Mouse (Mus musculus): ENCODE data around the gene Dlgap5. TPM values are rescaled to one million over a fixed set of nuclear protein-coding genes. Genes with fewer than 3 reads are reported as not detected.
A peak's percentile ranks its signal among the peaks of the same experiment; 100 is the strongest.
"Not testable (repeated sequence)": the region's sequence is repeated elsewhere in the genome, so short reads cannot be mapped to it uniquely, and the experiment has no call there.

Gene Dlgap5
- 30.7 and 37.0 TPM in 2 replicates for polyA plus RNA-seq (2015; fragmentation: Nextera tagmentation; extraction: Ambion mirVana)

DNA sequence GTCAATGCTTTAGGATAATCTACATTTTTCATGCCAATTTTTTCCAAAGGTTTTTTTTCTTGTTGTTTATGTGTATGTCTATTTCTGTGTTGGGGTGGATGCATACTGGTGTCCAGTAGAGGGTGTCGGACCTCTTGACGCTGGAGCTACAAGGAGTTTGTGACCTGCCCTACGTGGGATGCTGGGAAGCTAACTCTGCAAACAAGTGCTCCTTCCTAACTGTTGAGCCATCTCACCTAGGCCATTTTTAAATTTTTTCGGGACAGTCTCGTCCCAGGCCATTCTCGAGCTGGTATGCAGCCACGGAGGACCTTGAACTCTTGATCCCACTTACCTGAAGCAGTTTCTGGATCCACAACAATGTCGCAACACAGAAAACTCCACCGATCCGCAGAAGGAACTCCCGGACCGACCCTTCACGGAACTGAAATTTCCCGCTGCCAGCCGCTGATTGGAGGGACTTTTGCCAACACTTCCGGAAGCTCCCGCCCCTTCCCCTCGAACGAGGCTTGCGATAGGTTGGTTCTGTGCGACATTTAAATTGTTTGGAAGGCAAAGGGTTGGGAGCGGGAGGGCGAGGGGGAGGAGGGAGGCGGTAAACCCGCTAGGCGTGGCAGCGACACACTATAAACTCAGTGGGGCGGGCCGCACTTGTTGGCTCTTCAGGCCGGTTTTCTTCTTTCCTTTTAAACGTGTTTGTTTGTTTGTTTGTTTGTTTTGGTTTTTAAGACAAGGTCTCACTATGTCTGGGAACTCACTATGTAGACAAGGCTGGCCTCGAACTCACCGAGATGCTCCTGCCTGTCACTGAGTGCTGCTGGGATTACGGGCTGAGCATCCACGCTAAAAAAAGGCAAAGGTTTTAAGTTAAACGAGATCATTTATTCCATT is at the start of gene Dlgap5:
TSS of gene Dlgap5 (minus strand) at position 633 of the 891 bp plus-strand sequence.
- Histone ChIP-seq H3K36me3 (ENCODE audit: control insufficient read depth, insufficient read depth, low read length) (no peaks in the 10 kb centered on the region), H3K9ac (ENCODE audit: low read length) (peak within 1 kb of the TSS; percentile 73), H3K4me1 (ENCODE audit: control insufficient read depth, insufficient read depth, low read length) (peaks cover 11% of the 10 kb centered on the region), H3K4me3 (replicated peaks; ENCODE audit: low read length) (peak within 1 kb of the TSS; percentile 71), H3K27me3 (ENCODE audit: control insufficient read depth, insufficient read depth, low read length) (no peaks in the 10 kb centered on the region), H3K4me2 (ENCODE audit: low read depth, low read length) (peak within 1 kb of the TSS; percentile 71), H3K9me3 (replicated peaks; ENCODE audit: control insufficient read depth, low read length) (no peaks in the 10 kb centered on the region), H3K27ac (ENCODE audit: low read length) (0 out of 2 replicates have a peak within 1 kb of the TSS, but pooled peaks have one; percentile 3)
- WGBS, result 2% methylated on average over 36 of the region's 36 CpGs
- ATAC-seq (ENCODE audit: insufficient read depth, low FRiP score), result peak; percentile 96

- Histone ChIP-seq H3K4me2 (ENCODE audit: low read depth, low read length) (no peak overlapping the region), H3K27ac (ENCODE audit: low read length) (no peak overlapping the region), H3K9me3 (replicated peaks; ENCODE audit: control insufficient read depth, low read length) (no peaks in the 10 kb centered on the region), H3K36me3 (ENCODE audit: control insufficient read depth, insufficient read depth, low read length) (no peaks in the 10 kb centered on the region), H3K4me3 (replicated peaks; ENCODE audit: low read length) (no peak overlapping the region), H3K9ac (ENCODE audit: low read length) (no peak overlapping the region), H3K27me3 (ENCODE audit: control insufficient read depth, insufficient read depth, low read length) (no peaks in the 10 kb centered on the region), H3K4me1 (ENCODE audit: control insufficient read depth, insufficient read depth, low read length) (no peaks in the 10 kb centered on the region)
- 43% methylated on average over 7 of the region's 7 CpGs for WGBS
- ATAC-seq (ENCODE audit: insufficient read depth, low FRiP score), result no peak
These were observed 47.4 kb upstream of the Dlgap5 start for GRCm38 (mm10) chr14:47465468-47466175.

GRCm38 (mm10) chr14:47464426-47464825 is 46.2 kb upstream of the Dlgap5 start:
- Histone ChIP-seq H3K4me2 (ENCODE audit: low read depth, low read length) (no peak overlapping the region), H3K9me3 (replicated peaks; ENCODE audit: control insufficient read depth, low read length) (no peaks in the 10 kb centered on the region), H3K27me3 (ENCODE audit: control insufficient read depth, insufficient read depth, low read length) (no peaks in the 10 kb centered on the region), H3K9ac (ENCODE audit: low read length) (no peak overlapping the region), H3K36me3 (ENCODE audit: control insufficient read depth, insufficient read depth, low read length) (no peaks in the 10 kb centered on the region), H3K4me1 (ENCODE audit: control insufficient read depth, insufficient read depth, low read length) (no peaks in the 10 kb centered on the region), H3K4me3 (replicated peaks; ENCODE audit: low read length) (no peak overlapping the region), H3K27ac (ENCODE audit: low read length) (no peak overlapping the region)
- ATAC-seq (ENCODE audit: insufficient read depth, low FRiP score), result no peak
- 79% methylated on average over 10 of the region's 10 CpGs for WGBS

GRCm38 (mm10) chr14:47462877-47463460 is 44.8 kb upstream of the Dlgap5 start:
- 74% methylated on average over 9 of the region's 9 CpGs for WGBS
- Histone ChIP-seq H3K4me1 (ENCODE audit: control insufficient read depth, insufficient read depth, low read length) (no peaks in the 10 kb centered on the region), H3K4me3 (replicated peaks; ENCODE audit: low read length) (no peak overlapping the region), H3K27me3 (ENCODE audit: control insufficient read depth, insufficient read depth, low read length) (no peaks in the 10 kb centered on the region), H3K27ac (ENCODE audit: low read length) (no peak overlapping the region), H3K9ac (ENCODE audit: low read length) (no peak overlapping the region), H3K4me2 (ENCODE audit: low read depth, low read length) (no peak overlapping the region), H3K36me3 (ENCODE audit: control insufficient read depth, insufficient read depth, low read length) (no peaks in the 10 kb centered on the region), H3K9me3 (replicated peaks; ENCODE audit: control insufficient read depth, low read length) (no peaks in the 10 kb centered on the region)
- ATAC-seq (ENCODE audit: insufficient read depth, low FRiP score), result no peak

GRCm38 (mm10) chr14:47462453-47462852 is 44.2 kb upstream of the Dlgap5 start:
- Histone ChIP-seq H3K36me3 (ENCODE audit: control insufficient read depth, insufficient read depth, low read length) (no peaks in the 10 kb centered on the region), H3K9ac (ENCODE audit: low read length) (no peak overlapping the region), H3K27ac (ENCODE audit: low read length) (no peak overlapping the region), H3K27me3 (ENCODE audit: control insufficient read depth, insufficient read depth, low read length) (no peaks in the 10 kb centered on the region), H3K9me3 (replicated peaks; ENCODE audit: control insufficient read depth, low read length) (no peaks in the 10 kb centered on the region), H3K4me3 (replicated peaks; ENCODE audit: low read length) (no peak overlapping the region), H3K4me1 (ENCODE audit: control insufficient read depth, insufficient read depth, low read length) (no peaks in the 10 kb centered on the region), H3K4me2 (ENCODE audit: low read depth, low read length) (no peak overlapping the region)
- no peak for ATAC-seq (ENCODE audit: insufficient read depth, low FRiP score)
- 65% methylated on average over 4 of the region's 4 CpGs for WGBS

- Histone ChIP-seq H3K36me3 (ENCODE audit: control insufficient read depth, insufficient read depth, low read length) (no peaks in the 10 kb centered on the region), H3K27me3 (ENCODE audit: control insufficient read depth, insufficient read depth, low read length) (no peaks in the 10 kb centered on the region), H3K4me3 (replicated peaks; ENCODE audit: low read length) (no peak overlapping the region), H3K4me2 (ENCODE audit: low read depth, low read length) (no peak overlapping the region), H3K9me3 (replicated peaks; ENCODE audit: control insufficient read depth, low read length) (no peaks in the 10 kb centered on the region), H3K9ac (ENCODE audit: low read length) (no peak overlapping the region), H3K27ac (ENCODE audit: low read length) (no peak overlapping the region), H3K4me1 (ENCODE audit: control insufficient read depth, insufficient read depth, low read length) (no peaks in the 10 kb centered on the region)
- WGBS, result 84% methylated on average over 8 of the region's 8 CpGs
- no peak for ATAC-seq (ENCODE audit: insufficient read depth, low FRiP score)
These were observed 43.8 kb upstream of the Dlgap5 start for GRCm38 (mm10) chr14:47461997-47462396.

- H3K36me3 ChIP-seq (ENCODE audit: control insufficient read depth, insufficient read depth, low read length), result no peaks in the 10 kb centered on the region
- H3K27ac ChIP-seq (ENCODE audit: low read length), result no peak overlapping the region
- H3K4me2 ChIP-seq (ENCODE audit: low read depth, low read length), result no peak overlapping the region
- H3K4me3 ChIP-seq (replicated peaks; ENCODE audit: low read length), result no peak overlapping the region
- no peaks in the 10 kb centered on the region for H3K9me3 ChIP-seq (replicated peaks; ENCODE audit: control insufficient read depth, low read length)
- no peaks in the 10 kb centered on the region for H3K4me1 ChIP-seq (ENCODE audit: control insufficient read depth, insufficient read depth, low read length)
- 71% methylated on average over 4 of the region's 4 CpGs for WGBS
- H3K27me3 ChIP-seq (ENCODE audit: control insufficient read depth, insufficient read depth, low read length), result no peaks in the 10 kb centered on the region
- H3K9ac ChIP-seq (ENCODE audit: low read length), result no peak overlapping the region
- ATAC-seq (ENCODE audit: insufficient read depth, low FRiP score), result no peak
These were observed 41.3 kb upstream of the Dlgap5 start for GRCm38 (mm10) chr14:47459556-47459955.

- not testable (repeated sequence) for H3K9me3 ChIP-seq (replicated peaks; ENCODE audit: control insufficient read depth, low read length); H3K4me3 ChIP-seq (replicated peaks; ENCODE audit: low read length); H3K4me2 ChIP-seq (ENCODE audit: low read depth, low read length); H3K4me1 ChIP-seq (ENCODE audit: control insufficient read depth, insufficient read depth, low read length); H3K27ac ChIP-seq (ENCODE audit: low read length); H3K36me3 ChIP-seq (ENCODE audit: control insufficient read depth, insufficient read depth, low read length); ATAC-seq (ENCODE audit: insufficient read depth, low FRiP score); H3K9ac ChIP-seq (ENCODE audit: low read length); H3K27me3 ChIP-seq (ENCODE audit: control insufficient read depth, insufficient read depth, low read length)
- 82% methylated on average over 2 of the region's 5 CpGs for WGBS
These were observed 31.9 kb upstream of the Dlgap5 start, which contains the start of gene Fbxo34 for GRCm38 (mm10) chr14:47450121-47450520. Gene Fbxo34 (plus strand): TSS chr14:47450421.

Data from stomach, embryonic 16.5 days (tissue).